Mouse (Mus musculus): Measurements from ENCODE around the gene Ntf3. TPM values are rescaled to one million over a fixed set of nuclear protein-coding genes. Genes with fewer than 3 reads are reported as not detected.

Ntf3 gene
- total and polyA plus RNA-seq, 3 experiments = not detected

- no peak for TF ChIP-seq ELF1 (IDR thresholded peaks at IDR 0.05; ENCODE audit: low read depth, low read length)
- TF ChIP-seq MXI1 (IDR thresholded peaks at IDR 0.05; ENCODE audit: low read depth, low read length) = no peak
Observed at GRCm38 (mm10) chr6:126203366-126203765, 36.7 kb upstream of the Ntf3 start (continued).

GRCm38 (mm10) chr6:126202959-126203358 lies 36.2 kb upstream of the Ntf3 start:
- TF ChIP-seq SMC3 (IDR thresholded peaks at IDR 0.05; ENCODE audit: low read depth, low read length) = no peak
- TF ChIP-seq JUND (IDR thresholded peaks at IDR 0.05; ENCODE audit: low read depth, low read length) = no peak
- TF ChIP-seq CHD2 (IDR thresholded peaks at IDR 0.05; ENCODE audit: low read length) = no peak
- TF ChIP-seq KAT2A (conservative IDR thresholded peaks at IDR 0.05; ENCODE audit: low read depth, low read length) = no peak
- no peaks in the 10 kb centered on the region for H3K27me3 ChIP-seq (ENCODE audit: control insufficient read depth in 1 of 2, insufficient read depth in 2 of 2, low read length in 2 of 2)
- no peak overlapping the region for H3K9ac ChIP-seq (ENCODE audit: control insufficient read depth, low read depth, low read length, poor library complexity, severe bottlenecking)
- no peaks in the 10 kb centered on the region for H3K36me3 ChIP-seq (ENCODE audit: control insufficient read depth in 1 of 2, insufficient read depth in 2 of 2, low read length in 2 of 2)
- H3K4me1 ChIP-seq (ENCODE audit: control insufficient read depth in 1 of 2, insufficient read depth in 2 of 2, low read length in 2 of 2) = no peaks in the 10 kb centered on the region
- H3K27ac ChIP-seq (ENCODE audit: control insufficient read depth, low read depth, low read length) = no peak overlapping the region
- no peak overlapping the region for H3K4me3 ChIP-seq (ENCODE audit: control insufficient read depth in 1 of 2, insufficient read depth in 1 of 2, low read depth in 2 of 2, low read length in 2 of 2)
- H3K9me3 ChIP-seq (replicated peaks; ENCODE audit: insufficient read depth, low read length) = no peaks in the 10 kb centered on the region
- no peak for DNase-seq (ENCODE audit: low read depth, low spot score)
- no peaks in the 10 kb centered on the region for H3K79me2 ChIP-seq (ENCODE audit: control insufficient read depth, insufficient read depth, low read length, poor library complexity)

GRCm38 (mm10) chr6:126201721-126202120 lies 35.0 kb upstream of the Ntf3 start:
- H3K79me2 ChIP-seq (ENCODE audit: control insufficient read depth, insufficient read depth, low read length, poor library complexity) = no peaks in the 10 kb centered on the region
- no peaks in the 10 kb centered on the region for H3K27me3 ChIP-seq (ENCODE audit: control insufficient read depth in 1 of 2, insufficient read depth in 2 of 2, low read length in 2 of 2)
- H3K9me3 ChIP-seq (replicated peaks; ENCODE audit: insufficient read depth, low read length) = no peaks in the 10 kb centered on the region
- no peak overlapping the region for H3K4me3 ChIP-seq (ENCODE audit: control insufficient read depth in 1 of 2, insufficient read depth in 1 of 2, low read depth in 2 of 2, low read length in 2 of 2)
- no peak for DNase-seq (ENCODE audit: low read depth, low spot score)
- H3K27ac ChIP-seq (ENCODE audit: control insufficient read depth, low read depth, low read length) = no peak overlapping the region
- no peaks in the 10 kb centered on the region for H3K36me3 ChIP-seq (ENCODE audit: control insufficient read depth in 1 of 2, insufficient read depth in 2 of 2, low read length in 2 of 2)
- no peak overlapping the region for H3K9ac ChIP-seq (ENCODE audit: control insufficient read depth, low read depth, low read length, poor library complexity, severe bottlenecking)
- TF ChIP-seq GATA1 (IDR thresholded peaks at IDR 0.05; ENCODE audit: low read depth, low read length) = no peak
- no peak for TF ChIP-seq KAT2A (conservative IDR thresholded peaks at IDR 0.05; ENCODE audit: low read depth, low read length)
- TF ChIP-seq USF2 (IDR thresholded peaks at IDR 0.05; ENCODE audit: borderline replicate concordance in 1 of 2, insufficient read depth in 1 of 2, low read depth in 1 of 2, low read length in 2 of 2) = no peak
- no peak for TF ChIP-seq SIN3A (IDR thresholded peaks at IDR 0.05; ENCODE audit: low read length)
- TF ChIP-seq NELFE (IDR thresholded peaks at IDR 0.05; ENCODE audit: low read depth, low read length) = no peak
- no peak for TF ChIP-seq POLR2AphosphoS2 (IDR thresholded peaks at IDR 0.05; ENCODE audit: low read length)
- TF ChIP-seq UBTF (IDR thresholded peaks at IDR 0.05; ENCODE audit: borderline replicate concordance, insufficient read depth, low read depth, low read length) = no peak
- TF ChIP-seq ETS1 (IDR thresholded peaks at IDR 0.05; ENCODE audit: low read depth, low read length) = no peak
- no peak for TF ChIP-seq ZC3H11A (IDR thresholded peaks at IDR 0.05; ENCODE audit: low read depth, low read length)
- TF ChIP-seq RCOR1 (IDR thresholded peaks at IDR 0.05; ENCODE audit: low read depth, low read length) = no peak
- no peak for TF ChIP-seq MAFK (IDR thresholded peaks at IDR 0.05; ENCODE audit: borderline replicate concordance, low read depth, low read length)
- no peak for TF ChIP-seq MYB (IDR thresholded peaks at IDR 0.05; ENCODE audit: low read depth, low read length)
- TF ChIP-seq ZKSCAN1 (IDR thresholded peaks at IDR 0.05; ENCODE audit: low read depth, low read length) = no peak
- no peak for TF ChIP-seq TAL1 (IDR thresholded peaks at IDR 0.05; ENCODE audit: low read length)
- TF ChIP-seq MYC (IDR thresholded peaks at IDR 0.05; ENCODE audit: low read depth, low read length) = no peak
- TF ChIP-seq NRF1 (IDR thresholded peaks at IDR 0.05; ENCODE audit: insufficient read depth, low read depth, low read length, poor library complexity, severe bottlenecking) = no peak
- TF ChIP-seq MAX (IDR thresholded peaks at IDR 0.05; ENCODE audit: low read length) = no peak
- TF ChIP-seq CHD1 (IDR thresholded peaks at IDR 0.05; ENCODE audit: low read depth, low read length) = no peak
- no peak for TF ChIP-seq E2F4 (IDR thresholded peaks at IDR 0.05; ENCODE audit: borderline replicate concordance, low read depth, low read length)
- no peaks in the 10 kb centered on the region for H3K4me1 ChIP-seq (ENCODE audit: control insufficient read depth in 1 of 2, insufficient read depth in 2 of 2, low read length in 2 of 2)
